Mouse (Mus musculus) limb, embryonic 11.5 days (tissue): ENCODE measurements around the gene Ago3. TPM values are rescaled to one million over a fixed set of nuclear protein-coding genes. Genes with fewer than 3 reads are reported as not detected.

Experiments
- ATAC-seq: fragments of 200-750 bp; cut with Nextera tagmentation; 2 replicates; pipeline ENCODE4 v1.8.0; 2017; ENCODE audit warnings: low read depth; ENCODE audit not compliant: insufficient number of reproducible peaks, low FRiP score, low TSS enrichment
- DNase-seq: peaks from one replicate; pipeline ENCODE4 v3.0.0-alpha.2; 2015; ENCODE audit warnings: low spot score
- H3K27ac ChIP-seq: fragments of 300-500 bp; sonication (generic); replicated peaks from 2 replicates; pipeline ENCODE4 v1.5.1; 2014; ENCODE audit warnings: low read depth, mild to moderate bottlenecking, low read length
- H3K27me3 ChIP-seq: fragments of 300-500 bp; sonication (generic); 2 replicates; pipeline ENCODE4 v1.6.1; 2014; ENCODE audit warnings: mild to moderate bottlenecking, low read length, mixed read lengths; ENCODE audit not compliant: control insufficient read depth, insufficient read depth
- H3K36me3 ChIP-seq: fragments of 300-500 bp; sonication (generic); 2 replicates; pipeline ENCODE4 v1.6.1; 2014; ENCODE audit warnings: mild to moderate bottlenecking, low read length, moderate library complexity, mixed read lengths; ENCODE audit not compliant: control insufficient read depth, insufficient read depth
- H3K4me1 ChIP-seq: fragments of 300-500 bp; sonication (generic); 2 replicates; pipeline ENCODE4 v1.6.1; 2014; ENCODE audit warnings: low read length, mixed read lengths; ENCODE audit not compliant: control insufficient read depth, insufficient read depth
- H3K4me2 ChIP-seq: fragments of 300-500 bp; sonication (generic); 2 replicates; pipeline ENCODE4 v1.6.1; 2014; ENCODE audit warnings: low read depth, mild to moderate bottlenecking, moderate library complexity; ENCODE audit not compliant: severe bottlenecking
- H3K4me3 ChIP-seq: fragments of 300-500 bp; sonication (generic); 2 replicates; pipeline ENCODE4 v1.5.1; 2014; ENCODE audit warnings: low read depth, low read length
- H3K9ac ChIP-seq: fragments of 300-500 bp; sonication (generic); 2 replicates; pipeline ENCODE4 v1.6.1; 2014; ENCODE audit warnings: mild to moderate bottlenecking, low read length
- H3K9me3 ChIP-seq: fragments of 300-500 bp; sonication (generic); 2 replicates; pipeline ENCODE4 v1.6.1; 2016; ENCODE audit warnings: low read length; ENCODE audit not compliant: control insufficient read depth
- WGBS: fragments of 180-500 bp; shearing (Covaris S2); extraction: QIAGEN DNeasy Blood & Tissue Kit; methylation state at CpG from one replicate; pipeline ENCODE4 v1.1.7; 2014; 5-methylcytosine and 5-hydroxymethylcytosine counted together
- polyA plus RNA-seq: library from polyadenylated mRNA; unstranded; fragments of >200 nt; fragmentation: Nextera tagmentation; extraction: Ambion mirVana; gene quantifications from 2 replicates; pipeline ENCODE4 v1.2.1, GENCODE M21; 2014

Ago3 gene
- polyA plus RNA-seq, 1 experiment from 2014 or later = 11.9 TPM

GRCm38 (mm10) chr4:126311566-126312200 lies 117.7 kb downstream of the Ago3 start:
- no peak overlapping the region for H3K4me2 ChIP-seq
- 0 out of 2 replicates have a peak, but pooled peaks cover 2% of the 10 kb centered on the region for H3K4me1 ChIP-seq
- no peak overlapping the region for H3K27ac ChIP-seq
- no peaks in the 10 kb centered on the region for H3K9me3 ChIP-seq
- H3K4me3 ChIP-seq = no peak overlapping the region
- DNase-seq (no peak), ATAC-seq (no peak)
- H3K36me3 ChIP-seq = peaks cover 12% of the 10 kb centered on the region
- no peaks in the 10 kb centered on the region for H3K27me3 ChIP-seq
- H3K9ac ChIP-seq = no peak overlapping the region
- WGBS = 89% methylated on average over 16 of the region's 16 CpGs

- no peak overlapping the region for H3K4me2 ChIP-seq
- no peak overlapping the region for H3K27ac ChIP-seq
- no peaks in the 10 kb centered on the region for H3K9me3 ChIP-seq
- DNase-seq (no peak), ATAC-seq (no peak)
- no peaks in the 10 kb centered on the region; the same call in none of the 2 replicates for H3K36me3 ChIP-seq
- H3K9ac ChIP-seq = no peak overlapping the region
- H3K4me3 ChIP-seq = no peak overlapping the region
- H3K4me1 ChIP-seq = 0 out of 2 replicates have a peak, but pooled peaks cover 2% of the 10 kb centered on the region
- no peaks in the 10 kb centered on the region for H3K27me3 ChIP-seq
- WGBS = 80% methylated on average over 7 of the region's 7 CpGs
Measured at GRCm38 (mm10) chr4:126310344-126310743, 119.0 kb downstream of the Ago3 start.

GRCm38 (mm10) chr4:126309922-126310309 lies 119.4 kb downstream of the Ago3 start:
- DNase-seq (peak; percentile 99), ATAC-seq (peak; percentile 69)
- Histone ChIP-seq H3K9me3 (no peaks in the 10 kb centered on the region), H3K36me3 (no peaks in the 10 kb centered on the region; the same call in 1 of the 2 replicates), H3K27ac (no peak overlapping the region), H3K4me1 (0 out of 2 replicates have a peak, but pooled peaks cover 1% of the 10 kb centered on the region), H3K9ac (no peak overlapping the region), H3K4me3 (peak overlapping the region; percentile 3; the same call in 1 of the 2 replicates), H3K4me2 (peak overlapping the region; percentile 30), H3K27me3 (no peaks in the 10 kb centered on the region)
- WGBS = 0% methylated on average over 7 of the region's 7 CpGs

- ATAC-seq (peak; percentile 14; the same call in 1 of the 2 replicates), DNase-seq (no peak)
- H3K9ac ChIP-seq = no peak overlapping the region
- no peaks in the 10 kb centered on the region for H3K27me3 ChIP-seq
- no peaks in the 10 kb centered on the region for H3K9me3 ChIP-seq
- H3K4me2 ChIP-seq = peak overlapping the region; percentile 30
- no peaks in the 10 kb centered on the region for H3K4me1 ChIP-seq
- no peaks in the 10 kb centered on the region for H3K36me3 ChIP-seq
- no peak overlapping the region for H3K27ac ChIP-seq
- H3K4me3 ChIP-seq = peak overlapping the region; percentile 3; the same call in 1 of the 2 replicates
- 14% methylated on average over 20 of the region's 20 CpGs for WGBS
Measured at GRCm38 (mm10) chr4:126309211-126309921, 120.0 kb downstream of the Ago3 start.

- Histone ChIP-seq H3K9ac (no peak overlapping the region), H3K4me1 (peaks cover 3% of the 10 kb centered on the region; the same call in 1 of the 2 replicates), H3K27ac (no peak overlapping the region), H3K4me2 (no peak overlapping the region), H3K36me3 (no peaks in the 10 kb centered on the region), H3K9me3 (no peaks in the 10 kb centered on the region), H3K4me3 (no peak overlapping the region), H3K27me3 (peaks cover 8% of the 10 kb centered on the region)
- DNase-seq (no peak), ATAC-seq (no peak)
- WGBS = 5% methylated on average over 2 of the region's 2 CpGs
Measured at GRCm38 (mm10) chr4:126306827-126307226, 122.5 kb downstream of the Ago3 start.

- H3K36me3 ChIP-seq = no peaks in the 10 kb centered on the region; the same call in 1 of the 2 replicates
- H3K27ac ChIP-seq = no peak overlapping the region
- H3K9ac ChIP-seq = no peak overlapping the region
- ATAC-seq (no peak), DNase-seq (no peak)
- peaks cover 10% of the 10 kb centered on the region for H3K4me1 ChIP-seq
- H3K27me3 ChIP-seq = peaks cover 12% of the 10 kb centered on the region
- H3K4me3 ChIP-seq = no peak overlapping the region
- no peak overlapping the region for H3K4me2 ChIP-seq
- H3K9me3 ChIP-seq = no peaks in the 10 kb centered on the region
- WGBS = 89% methylated on average over 6 of the region's 6 CpGs
Measured at GRCm38 (mm10) chr4:126306058-126306457, 123.3 kb downstream of the Ago3 start.

GRCm38 (mm10) chr4:126305428-126305827 lies 123.9 kb downstream of the Ago3 start:
- DNase-seq (no peak), ATAC-seq (no peak)
- peaks cover 16% of the 10 kb centered on the region for H3K4me1 ChIP-seq
- H3K9ac ChIP-seq = no peak overlapping the region
- no peak overlapping the region for H3K4me3 ChIP-seq
- no peaks in the 10 kb centered on the region for H3K9me3 ChIP-seq
- H3K4me2 ChIP-seq = no peak overlapping the region
- no peaks in the 10 kb centered on the region; the same call in 1 of the 2 replicates for H3K36me3 ChIP-seq
- WGBS = 100% methylated on average over 1 of the region's 1 CpGs
- peaks cover 18% of the 10 kb centered on the region for H3K27me3 ChIP-seq
- no peak overlapping the region for H3K27ac ChIP-seq

- Histone ChIP-seq H3K36me3 (no peaks in the 10 kb centered on the region; the same call in 1 of the 2 replicates), H3K9ac (no peak overlapping the region), H3K27ac (no peak overlapping the region), H3K4me1 (peaks cover 20% of the 10 kb centered on the region), H3K4me3 (no peak overlapping the region), H3K9me3 (no peaks in the 10 kb centered on the region), H3K27me3 (peaks cover 25% of the 10 kb centered on the region), H3K4me2 (no peak overlapping the region)
- 58% methylated on average over 4 of the region's 4 CpGs for WGBS
- no peak for DNase-seq
- ATAC-seq = no peak
Measured at GRCm38 (mm10) chr4:126303877-126304276, 125.5 kb downstream of the Ago3 start.
